Mouse (Mus musculus) CH12.LX (cell line): ENCODE data around the gene Chpt1. TPM values are rescaled to one million over a fixed set of nuclear protein-coding genes. Genes with fewer than 3 reads are reported as not detected.

Experiments
- DNase-seq: peaks from one replicate; pipeline ENCODE4 v3.0.0-alpha.2; 2013; ENCODE audit errors: extremely low read depth
- H3K27ac ChIP-seq: 2 replicates; pipeline ENCODE4 v1.5.1; 2012; ENCODE audit warnings: low read depth, mild to moderate bottlenecking, control low read depth, moderate library complexity; ENCODE audit not compliant: insufficient read depth
- H3K27me3 ChIP-seq: replicated peaks from 2 replicates; pipeline ENCODE3; 2012; ENCODE audit warnings: inconsistent platforms
- H3K36me3 ChIP-seq, 2 experiments: replicated peaks in 1 of 2; 2 replicates each; pipeline versions ENCODE3 to v1.6.1; 2012; ENCODE audit warnings: inconsistent platforms in 1 of 2, low read length in 1 of 2, mild to moderate bottlenecking in 1 of 2, mixed read lengths in 1 of 2, moderate library complexity in 1 of 2; ENCODE audit not compliant: control insufficient read depth in 1 of 2, insufficient read depth in 1 of 2
- H3K4me1 ChIP-seq, 2 experiments: 2 replicates each; pipeline ENCODE4 v1.6.1; 2012; ENCODE audit warnings: inconsistent platforms in 1 of 2, moderate library complexity in 1 of 2; ENCODE audit not compliant: insufficient read depth in 2 of 2, control insufficient read depth in 1 of 2
- H3K4me2 ChIP-seq: 2 replicates; pipeline ENCODE4 v1.6.1; 2012; ENCODE audit warnings: low read depth, mild to moderate bottlenecking, control low read depth; ENCODE audit not compliant: poor library complexity, insufficient read depth, severe bottlenecking
- H3K4me3 ChIP-seq, 3 experiments: fragments of 150-350 bp in 1 of 3; sonication (generic) in 1 of 3; replicated peaks in 1 of 3; 2 replicates each; pipeline versions ENCODE3 to v1.5.1; 2011 to 2012; ENCODE audit warnings: low read depth in 2 of 3, low read length in 2 of 3, mild to moderate bottlenecking in 2 of 3, moderate library complexity in 2 of 3, control low read depth in 1 of 3, improper control_type of control experiment in 1 of 3, inconsistent platforms in 1 of 3, mixed read lengths in 1 of 3; ENCODE audit not compliant: poor library complexity in 1 of 3
- H3K79me2 ChIP-seq: replicated peaks from 2 replicates; pipeline ENCODE4 v1.6.1; 2012; ENCODE audit warnings: mild to moderate bottlenecking, moderate library complexity; ENCODE audit not compliant: control insufficient read depth, poor library complexity, insufficient read depth, severe bottlenecking; ENCODE audit errors: extremely low read depth
- H3K9ac ChIP-seq: 2 replicates; pipeline ENCODE4 v1.6.1; 2012; ENCODE audit warnings: low read depth, mild to moderate bottlenecking, control low read depth, moderate library complexity; ENCODE audit not compliant: insufficient read depth
- H3K9me3 ChIP-seq: replicated peaks from 2 replicates; pipeline ENCODE3; 2012; ENCODE audit warnings: low read length, inconsistent platforms, mixed read lengths
- BHLHE40 ChIP-seq: IDR thresholded peaks from 2 replicates; pipeline ENCODE4 v1.6.1; 2011; ENCODE audit warnings: mild to moderate bottlenecking, low read depth, low read length, improper control_type of control experiment
- CTCF ChIP-seq, 2 experiments: IDR thresholded peaks in 1 of 2; conservative IDR thresholded peaks in 1 of 2; 2 replicates each; pipeline ENCODE4 v1.5.1; 2011 to 2012; ENCODE audit warnings: low read depth in 2 of 2, low read length in 2 of 2, improper control_type of control experiment in 1 of 2, inconsistent platforms in 1 of 2, mild to moderate bottlenecking in 1 of 2, moderate library complexity in 1 of 2
- EP300 ChIP-seq: IDR thresholded peaks from 2 replicates; pipeline ENCODE4 v1.6.1; 2011; ENCODE audit warnings: low read length, improper control_type of control experiment
- ETS1 ChIP-seq: conservative IDR thresholded peaks from 2 replicates; pipeline ENCODE4 v1.6.1; 2012; ENCODE audit warnings: low read depth, mild to moderate bottlenecking, inconsistent platforms, low read length, improper control_type of control experiment, moderate library complexity
- IRF4 ChIP-seq: IDR thresholded peaks from 2 replicates; pipeline ENCODE4 v1.6.1; 2014; ENCODE audit warnings: low read depth, mild to moderate bottlenecking, inconsistent platforms, low read length, improper control_type of control experiment
- JUND ChIP-seq: conservative IDR thresholded peaks from 2 replicates; pipeline ENCODE4 v1.6.1; 2011; ENCODE audit warnings: low read depth, low read length, improper control_type of control experiment
- NELFE ChIP-seq: IDR thresholded peaks from 2 replicates; pipeline ENCODE4 v1.6.1; 2011; ENCODE audit warnings: low read depth, low read length, improper control_type of control experiment
- PAX5 ChIP-seq: IDR thresholded peaks from 2 replicates; pipeline ENCODE4 v1.6.1; 2012; ENCODE audit warnings: low read length, inconsistent platforms, mixed read lengths
- POLR2AphosphoS2 ChIP-seq: IDR thresholded peaks from 2 replicates; pipeline ENCODE4 v1.6.1; 2011; ENCODE audit warnings: low read depth, low read length, improper control_type of control experiment
- SMC3 ChIP-seq: IDR thresholded peaks from 2 replicates; pipeline ENCODE4 v1.6.1; 2011; ENCODE audit warnings: low read depth, low read length, improper control_type of control experiment
- UBTF ChIP-seq: IDR thresholded peaks from 2 replicates; pipeline ENCODE4 v1.6.1; 2012; ENCODE audit warnings: low read depth, mild to moderate bottlenecking, inconsistent platforms, low read length, improper control_type of control experiment, moderate library complexity
- USF1 ChIP-seq: IDR thresholded peaks from 2 replicates; pipeline ENCODE4 v1.6.1; 2014; ENCODE audit warnings: low read depth, mild to moderate bottlenecking, inconsistent platforms, low read length, improper control_type of control experiment
- USF2 ChIP-seq: conservative IDR thresholded peaks from 2 replicates; pipeline ENCODE4 v1.6.1; 2011; ENCODE audit warnings: low read depth, low read length, improper control_type of control experiment
- dilution Hi-C: fragments of 300-500 bp; cut with MboI; formaldehyde crosslinking; loops from 2 replicates; pipeline ENCODE4 v1.14.3; 2020; ENCODE audit warnings: low sequenced_read_pairs; ENCODE audit not compliant: extremely low pct_unique_long_range_greater_than_20kb, extremely low pct_ligation_motif_present
- in situ Hi-C: fragments of 300-500 bp; cut with MboI; formaldehyde crosslinking; loops from 3 replicates; pipeline ENCODE4 v1.14.3; 2019; ENCODE audit warnings: low sequenced_read_pairs, low pct_ligation_motif_present, low pct_unique_long_range_greater_than_20kb, mixed read lengths
- polyA plus RNA-seq: library from polyadenylated mRNA; unstranded; fragments of >175 nt; gene quantifications from 2 replicates; pipeline ENCODE4 v1.2.1, GENCODE M21; 2012; ENCODE audit warnings: low read depth; ENCODE audit not compliant: insufficient read length
- total RNA-seq, 2 experiments: library from RNA; depleted of rRNA; stranded (reverse); fragments of 300-350 nt in 1 of 2; fragments of >200 nt in 1 of 2; gene quantifications; 2 replicates each; pipeline ENCODE4 v1.2.3; 2012 to 2014

Gene Chpt1
- total and polyA plus RNA-seq, 3 experiments = 8.1 to 10.1 (median 8.1) TPM

GRCm38 (mm10) chr10:88403021-88403420 lies 100.9 kb downstream of the Chpt1 start:
- in situ Hi-C loops (no loop called here), dilution Hi-C loops (no loop called here)
- TF ChIP-seq BHLHE40 (no peak), PAX5 (no peak), USF2 (no peak), NELFE (no peak), POLR2AphosphoS2 (no peak), USF1 (no peak), ETS1 (no peak), SMC3 (no peak), IRF4 (no peak), UBTF (no peak), EP300 (no peak), CTCF (conservative IDR thresholded peaks at IDR 0.05 in 1 of 2, IDR thresholded peaks at IDR 0.05 in 1 of 2; ENCODE audit: low read depth in 2 of 2, low read length in 2 of 2) (no peak), JUND (no peak)
- TF ChIP-seq, all 38 proteins: peak for 0
- no peak for DNase-seq
- no peak overlapping the region for H3K4me2 ChIP-seq
- H3K27ac ChIP-seq = no peak overlapping the region
- H3K36me3 ChIP-seq = peaks cover 5 to 23% of the 10 kb centered on the region in 2 experiments
- peaks cover 20 to 67% of the 10 kb centered on the region in 2 experiments for H3K4me1 ChIP-seq
- no peak overlapping the region for H3K4me3 ChIP-seq
- no peak overlapping the region for H3K9ac ChIP-seq
- H3K79me2 ChIP-seq = peaks cover 2% of the 10 kb centered on the region; the same call in 1 of the 2 replicates
- peaks cover 5% of the 10 kb centered on the region for H3K9me3 ChIP-seq
- no peaks in the 10 kb centered on the region for H3K27me3 ChIP-seq

Other genes with a start within 250 kb of the Chpt1 start
- gene Dram1, start 125.0 kb downstream of the Chpt1 start, total RNA-seq (2012; rRNA removed) = 0.04 TPM in 2 replicates
- not detected in 2 replicates for gene Dram1, start 125.0 kb downstream of the Chpt1 start, total RNA-seq (2014; rRNA removed)
- not detected in 2 replicates for gene Dram1, start 125.0 kb downstream of the Chpt1 start, polyA plus RNA-seq
- gene Gnptab, start 124.9 kb downstream of the Chpt1 start, total RNA-seq (2012; rRNA removed) = 18.0 and 18.7 TPM in 2 replicates
- 12.2 and 13.2 TPM in 2 replicates for gene Gnptab, start 124.9 kb downstream of the Chpt1 start, total RNA-seq (2014; rRNA removed)
- gene Gnptab, start 124.9 kb downstream of the Chpt1 start, polyA plus RNA-seq = 34.7 and 38.2 TPM in 2 replicates
- gene Sycp3, start 44.5 kb downstream of the Chpt1 start, total RNA-seq (2012; rRNA removed) = not detected in 2 replicates
- gene Sycp3, start 44.5 kb downstream of the Chpt1 start, total RNA-seq (2014; rRNA removed) = not detected in 2 replicates
- gene Sycp3, start 44.5 kb downstream of the Chpt1 start, polyA plus RNA-seq = not detected in 2 replicates
- not detected in 2 replicates for gene Mybpc1, start 101.1 kb upstream of the Chpt1 start, total RNA-seq (2012; rRNA removed)
- not detected in 2 replicates for gene Mybpc1, start 101.1 kb upstream of the Chpt1 start, total RNA-seq (2014; rRNA removed)
- not detected in 2 replicates for gene Mybpc1, start 101.1 kb upstream of the Chpt1 start, polyA plus RNA-seq
- gene Spic, start 180.9 kb upstream of the Chpt1 start, total RNA-seq (2012; rRNA removed) = 0.08 and 0.13 TPM in 2 replicates
- 0.97 and 1.2 TPM in 2 replicates for gene Spic, start 180.9 kb upstream of the Chpt1 start, total RNA-seq (2014; rRNA removed)
- 1.1 and 1.3 TPM in 2 replicates for gene Spic, start 180.9 kb upstream of the Chpt1 start, polyA plus RNA-seq
- 48.9 and 55.9 TPM in 2 replicates for gene Arl1, start 226.8 kb upstream of the Chpt1 start, total RNA-seq (2012; rRNA removed)
- 143 and 156 TPM in 2 replicates for gene Arl1, start 226.8 kb upstream of the Chpt1 start, total RNA-seq (2014; rRNA removed)
- gene Arl1, start 226.8 kb upstream of the Chpt1 start, polyA plus RNA-seq = 84.4 and 94.0 TPM in 2 replicates